Mouse (Mus musculus): ENCODE data around the gene Ddx31.

The Ddx31 gene

DNA sequence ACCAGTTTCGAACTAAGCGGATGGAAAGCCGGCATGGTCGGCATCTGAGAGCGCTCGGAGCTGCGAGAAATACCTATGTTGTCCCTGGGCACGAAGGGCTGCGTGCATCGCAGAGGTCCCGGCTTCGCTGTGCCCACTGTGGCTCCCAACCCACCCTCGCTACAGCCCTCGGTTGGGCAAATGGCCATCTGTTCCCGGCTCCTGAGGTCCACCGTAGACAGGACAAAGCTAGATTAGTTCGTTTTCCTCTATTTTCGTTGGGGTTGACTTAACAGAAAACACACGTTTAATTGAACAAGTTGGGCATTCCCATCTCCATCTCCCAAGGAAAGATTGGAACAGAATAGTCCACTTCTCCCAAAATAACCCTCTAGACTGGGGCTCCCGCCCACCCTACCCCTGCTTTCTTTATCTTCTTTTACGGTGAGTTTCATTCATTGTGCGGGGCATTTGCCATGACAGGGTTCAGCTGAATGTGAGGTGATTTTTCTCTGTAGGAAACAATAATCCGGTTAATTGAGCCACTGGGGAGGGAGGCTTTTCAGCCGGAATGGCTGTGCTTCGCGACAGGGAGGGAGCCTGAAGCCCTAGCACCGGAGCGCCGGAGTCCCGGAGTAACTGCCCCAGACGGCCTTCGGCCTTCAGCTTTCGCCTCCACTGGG is 72.0 kb downstream of the Ddx31 start:
- DNase-seq (ENCODE audit: low spot score in 2 of 2), result no peak

GRCm38 (mm10) chr2:28912961-28913360 is 72.8 kb downstream of the Ddx31 start:
- no peak for DNase-seq (ENCODE audit: low spot score in 2 of 2)

- no peak for DNase-seq (ENCODE audit: low spot score in 2 of 2)
Observed at GRCm38 (mm10) chr2:28914121-28914520, 73.9 kb downstream of the Ddx31 start.

DNA sequence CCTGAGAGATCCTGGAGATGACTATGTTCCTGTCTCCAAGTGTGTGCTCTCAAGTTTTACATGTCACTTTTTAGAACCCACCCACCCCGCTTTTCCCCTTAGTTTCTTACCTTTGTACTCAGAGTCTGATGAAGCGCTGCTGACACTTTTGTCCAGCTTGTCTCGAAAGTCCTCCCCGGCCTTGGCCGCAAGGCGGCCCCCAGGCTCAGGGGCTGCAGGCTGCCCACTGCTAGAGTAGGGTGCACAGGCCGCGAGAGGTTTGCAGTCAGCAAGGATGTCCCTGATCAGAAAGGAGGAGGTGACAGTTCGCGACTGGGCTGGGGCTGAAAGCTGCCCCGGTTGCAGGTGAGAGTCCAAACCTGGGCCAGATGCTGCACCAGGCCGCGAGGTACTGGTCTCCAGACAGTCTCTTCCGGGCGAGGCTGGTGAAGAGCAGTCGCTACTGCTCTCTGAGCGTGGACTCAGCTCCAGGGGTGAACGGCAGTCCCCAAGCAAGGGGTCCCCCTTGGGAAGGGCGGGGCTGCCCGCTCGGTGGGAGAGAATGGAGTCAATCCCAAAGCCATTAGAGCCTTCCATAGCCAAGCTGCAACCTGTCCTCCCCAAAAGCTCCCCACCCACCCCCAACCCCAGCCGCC is 75.0 kb downstream of the Ddx31 start:
- DNase-seq (ENCODE audit: low spot score in 2 of 2), result no peak

- DNase-seq (ENCODE audit: low spot score in 2 of 2), result peak; percentile 61 to 74
Observed at GRCm38 (mm10) chr2:28915768-28916512, 75.7 kb downstream of the Ddx31 start.

GRCm38 (mm10) chr2:28916513-28916865 is 76.3 kb downstream of the Ddx31 start, which contains the start of gene Barhl1:
Gene Barhl1, minus strand, starts transcription at chr2:28916668.
- no peak for DNase-seq (ENCODE audit: low spot score in 2 of 2)

- DNase-seq (ENCODE audit: low spot score in 2 of 2), result no peak
Observed at GRCm38 (mm10) chr2:28917156-28917517, 76.9 kb downstream of the Ddx31 start.

GRCm38 (mm10) chr2:28917518-28918361 is 77.5 kb downstream of the Ddx31 start:
- no peak for DNase-seq (ENCODE audit: low spot score in 2 of 2)

- no peak for DNase-seq (ENCODE audit: low spot score in 2 of 2)
Observed at GRCm38 (mm10) chr2:28919001-28919400, 78.8 kb downstream of the Ddx31 start.

- peak; percentile 26 to 32 for DNase-seq (ENCODE audit: low spot score in 2 of 2)
Observed at GRCm38 (mm10) chr2:28923912-28924311, 83.7 kb downstream of the Ddx31 start.

DNA sequence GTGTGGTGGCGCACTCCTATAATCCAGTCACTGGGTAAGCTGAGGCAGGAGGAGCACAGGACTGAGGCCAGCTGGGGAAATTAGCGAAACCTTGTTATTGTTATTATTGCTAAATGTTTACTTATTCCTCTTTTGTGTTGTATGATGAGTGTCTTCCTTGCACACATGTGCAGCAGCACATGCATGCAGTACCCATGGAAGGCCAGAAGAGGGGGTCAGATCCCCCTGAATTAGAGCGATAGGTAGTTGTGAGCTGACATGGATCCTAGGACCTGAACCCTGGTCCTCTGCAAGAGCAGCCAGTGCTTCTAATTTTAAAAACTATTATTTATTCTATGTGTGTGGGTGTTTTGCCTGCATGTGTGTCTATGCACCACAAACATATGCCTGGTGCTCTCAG is 90.4 kb downstream of the Ddx31 start:
- DNase-seq (ENCODE audit: low spot score in 2 of 2), result no peak

- DNase-seq (ENCODE audit: low spot score in 2 of 2), result no peak
Observed at GRCm38 (mm10) chr2:28938997-28939396, 98.8 kb downstream of the Ddx31 start.

DNA sequence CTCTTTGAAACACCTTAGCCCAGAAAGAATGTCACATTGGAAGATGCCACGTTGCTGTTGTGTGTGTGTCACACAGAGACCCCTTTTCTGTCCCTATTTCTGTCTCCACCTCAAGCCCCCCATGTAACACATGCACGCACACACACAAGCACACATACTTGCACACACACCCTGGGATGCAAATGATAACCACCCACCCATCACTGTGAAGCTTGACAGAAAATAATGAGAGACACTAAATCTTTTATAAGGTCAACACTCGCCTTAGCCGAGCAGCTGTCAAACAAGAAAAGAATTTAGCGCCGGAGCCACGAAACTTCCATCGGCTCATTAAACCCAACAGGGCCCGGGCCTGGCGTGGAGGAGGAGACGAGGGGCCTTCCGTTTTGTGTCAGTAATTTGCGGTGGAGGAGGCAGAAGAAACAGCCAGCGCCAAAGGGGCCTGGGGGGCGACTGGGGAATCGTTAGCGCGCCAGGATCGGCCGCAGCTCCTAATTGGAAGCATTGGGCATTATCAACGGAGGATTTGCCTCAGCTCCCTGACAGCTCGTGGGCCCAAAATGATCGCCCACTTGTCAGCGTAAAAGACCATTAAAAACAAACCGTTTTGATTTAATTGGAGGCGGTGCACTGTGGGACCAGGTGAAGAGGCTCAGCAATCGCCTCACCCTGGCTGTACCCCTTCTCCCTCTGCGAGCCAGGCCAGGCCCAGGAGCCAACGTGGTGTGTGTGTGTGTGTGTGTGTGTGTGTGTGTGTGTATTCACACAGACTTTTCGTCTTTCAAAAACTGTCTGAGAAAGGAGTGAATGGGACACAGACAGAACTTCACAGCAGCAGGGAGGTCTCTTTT is 103.7 kb downstream of the Ddx31 start:
- DNase-seq (ENCODE audit: low spot score in 2 of 2), result no peak

- DNase-seq (ENCODE audit: low spot score in 2 of 2), result no peak
Observed at GRCm38 (mm10) chr2:28945388-28945787, 105.2 kb downstream of the Ddx31 start.

- no peak for DNase-seq (ENCODE audit: low spot score in 2 of 2)
Observed at GRCm38 (mm10) chr2:28946312-28946711, 106.1 kb downstream of the Ddx31 start.

DNA sequence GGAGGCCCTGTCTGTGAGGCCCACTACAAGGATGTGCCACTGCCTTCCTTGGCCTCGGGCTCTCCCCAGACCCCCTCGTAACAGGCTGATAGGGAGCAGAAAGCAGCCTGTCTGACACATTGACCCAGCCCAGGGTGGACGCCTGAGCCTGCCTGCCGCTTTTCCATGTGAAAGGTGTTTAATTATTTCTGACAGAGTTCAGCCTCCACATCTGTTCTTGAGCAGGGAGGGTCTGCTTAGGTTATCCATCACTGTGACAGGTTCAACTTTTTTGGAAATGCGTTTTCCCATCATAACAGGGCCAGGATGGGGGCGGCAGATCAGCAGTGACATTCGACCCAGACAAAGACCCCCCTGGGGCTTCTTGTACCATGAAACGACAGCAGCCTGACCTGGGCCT is 112.8 kb downstream of the Ddx31 start:
- no peak for DNase-seq (ENCODE audit: low spot score in 2 of 2)

- DNase-seq (ENCODE audit: low spot score in 2 of 2), result no peak
Observed at GRCm38 (mm10) chr2:28954595-28954994, 114.4 kb downstream of the Ddx31 start.

All from spleen, postnatal 36 days (tissue).